Mouse (Mus musculus): ENCODE measurements around the gene Lyve1.
A peak's percentile ranks its signal among the peaks of the same experiment; 100 is the strongest.
"Not testable (repeated sequence)": the region's sequence is repeated elsewhere in the genome, so short reads cannot be mapped to it uniquely, and the experiment has no call there.

The Lyve1 gene

GRCm38 (mm10) chr7:110862751-110863289, at the start of gene Lyve1:
Lyve1 (minus strand) TSS chr7:110863239.
- DNase-seq (ENCODE audit: low spot score): no peak

GRCm38 (mm10) chr7:110908209-110909144, 45.4 kb upstream of the Lyve1 start:
- DNase-seq (ENCODE audit: low spot score): no peak

- DNase-seq (ENCODE audit: low spot score): no peak
Observed at GRCm38 (mm10) chr7:110906566-110906965, 43.5 kb upstream of the Lyve1 start.

- no peak for DNase-seq (ENCODE audit: low spot score)
Observed at GRCm38 (mm10) chr7:110903226-110903625, 40.2 kb upstream of the Lyve1 start.

- no peak for DNase-seq (ENCODE audit: low spot score)
Observed at GRCm38 (mm10) chr7:110897202-110897601, 34.2 kb upstream of the Lyve1 start.

- DNase-seq (ENCODE audit: low spot score): no peak
Observed at GRCm38 (mm10) chr7:110896453-110896852, 33.4 kb upstream of the Lyve1 start.

GRCm38 (mm10) chr7:110895772-110896171, 32.7 kb upstream of the Lyve1 start:
- DNase-seq (ENCODE audit: low spot score): not testable (repeated sequence)

GRCm38 (mm10) chr7:110894673-110895072, 31.6 kb upstream of the Lyve1 start:
- no peak for DNase-seq (ENCODE audit: low spot score)

GRCm38 (mm10) chr7:110893943-110894610, 31.0 kb upstream of the Lyve1 start:
- DNase-seq (ENCODE audit: low spot score): no peak

GRCm38 (mm10) chr7:110891501-110891986, 28.5 kb upstream of the Lyve1 start:
- peak; percentile 50 for DNase-seq (ENCODE audit: low spot score)

- peak; percentile 53 for DNase-seq (ENCODE audit: low spot score)
Observed at GRCm38 (mm10) chr7:110881746-110882333, 18.8 kb upstream of the Lyve1 start.

- DNase-seq (ENCODE audit: low spot score): no peak
Observed at GRCm38 (mm10) chr7:110878028-110878427, 15.0 kb upstream of the Lyve1 start.

- DNase-seq (ENCODE audit: low spot score): no peak
Observed at GRCm38 (mm10) chr7:110876965-110877364, 13.9 kb upstream of the Lyve1 start.

- no peak for DNase-seq (ENCODE audit: low spot score)
Observed at GRCm38 (mm10) chr7:110868807-110869206, 5.8 kb upstream of the Lyve1 start.

GRCm38 (mm10) chr7:110867116-110867515, 4.1 kb upstream of the Lyve1 start:
- no peak for DNase-seq (ENCODE audit: low spot score)

GRCm38 (mm10) chr7:110866021-110866420, 3.0 kb upstream of the Lyve1 start:
- no peak for DNase-seq (ENCODE audit: low spot score)

- no peak for DNase-seq (ENCODE audit: low spot score)
Observed at GRCm38 (mm10) chr7:110865570-110865969, 2.5 kb upstream of the Lyve1 start.

- no peak for DNase-seq (ENCODE audit: low spot score)
Observed at GRCm38 (mm10) chr7:110865038-110865437, 2.0 kb upstream of the Lyve1 start.

GRCm38 (mm10) chr7:110860129-110860528, 2.9 kb downstream of the Lyve1 start:
- DNase-seq (ENCODE audit: low spot score): no peak

GRCm38 (mm10) chr7:110855604-110856003, 7.4 kb downstream of the Lyve1 start:
- DNase-seq (ENCODE audit: low spot score): no peak

- no peak for DNase-seq (ENCODE audit: low spot score)
Observed at GRCm38 (mm10) chr7:110854927-110855546, 8.0 kb downstream of the Lyve1 start.

- no peak for DNase-seq (ENCODE audit: low spot score)
Observed at GRCm38 (mm10) chr7:110854519-110854918, 8.5 kb downstream of the Lyve1 start.
